Mouse (Mus musculus) bone marrow macrophage, adult 2 months (primary cell): ENCODE measurements around the gene Efcab11.

Source experiments
- CTCF ChIP-seq: IDR thresholded peaks from 2 replicates; pipeline ENCODE4 v1.5.1; 2012; ENCODE audit warnings: low read depth, mild to moderate bottlenecking, low read length, moderate library complexity
- POLR2A ChIP-seq: IDR thresholded peaks from 2 replicates; pipeline ENCODE4 v1.6.1; 2012; ENCODE audit warnings: mild to moderate bottlenecking, low read depth, low read length, borderline replicate concordance

DNA sequence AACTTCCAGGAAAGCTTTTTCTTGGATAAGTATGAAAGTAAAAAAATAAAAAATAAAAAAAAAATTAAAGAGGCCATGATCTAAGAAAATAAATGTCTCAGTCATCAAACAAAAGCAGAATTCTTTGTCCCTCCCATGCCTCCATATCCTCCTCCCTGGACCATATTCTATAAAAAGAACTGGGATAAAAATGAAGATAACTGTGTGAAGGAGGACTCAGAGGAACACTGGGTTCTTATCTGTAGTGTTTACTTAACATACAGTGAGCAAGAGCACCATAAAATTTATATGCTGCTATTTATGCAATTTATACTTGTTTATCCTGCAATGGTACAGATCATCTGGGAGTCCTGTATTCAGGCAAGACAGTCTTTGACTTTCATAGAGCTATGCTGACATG, 19.6 kb downstream of the Efcab11 start:
- no peak for TF ChIP-seq CTCF
- TF ChIP-seq POLR2A: no peak
